Mouse (Mus musculus) cerebellum, adult (tissue): ENCODE measurements around the gene Ifna7.

Source experiments
- ATAC-seq: cut with Nextera tagmentation; 2 replicates; pipeline ENCODE4 v1.9.2; 2017; ENCODE audit warnings: mild to moderate bottlenecking, moderate library complexity, mixed read lengths; ENCODE audit not compliant: insufficient number of reproducible peaks, low FRiP score, low TSS enrichment

The Ifna7 gene

GRCm38 (mm10) chr4:88838828-88839227 lies 22.8 kb downstream of the Ifna7 start:
- ATAC-seq = no peak

GRCm38 (mm10) chr4:88840058-88840457 lies 24.0 kb downstream of the Ifna7 start:
- ATAC-seq = no peak

DNA sequence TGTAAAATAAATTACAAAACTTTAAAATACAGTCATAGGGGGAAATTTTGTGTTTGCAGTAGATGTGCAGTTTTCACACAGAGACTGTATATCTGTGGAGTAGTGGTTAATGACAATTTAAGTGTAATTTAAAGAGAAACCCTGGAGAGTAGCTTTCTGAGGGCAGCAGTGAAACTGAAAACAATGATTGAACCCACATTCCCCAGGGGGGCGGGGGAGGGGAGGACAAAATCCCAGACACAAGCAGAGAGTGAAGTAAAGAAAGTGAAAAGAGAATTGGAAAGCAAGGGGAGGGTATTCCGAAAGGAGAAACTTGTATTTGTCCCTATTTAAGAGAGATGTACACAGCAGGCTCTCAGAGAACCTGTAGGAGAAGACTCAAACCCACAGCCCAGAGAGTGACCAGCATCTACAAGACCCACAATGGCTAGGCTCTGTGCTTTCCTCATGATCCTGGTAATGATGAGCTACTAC lies 25.4 kb downstream of the Ifna7 start, which contains the start of gene Ifna4:
Ifna4 (plus strand) TSS at position 424 of the 474 bp plus-strand sequence.
- no peak for ATAC-seq

DNA sequence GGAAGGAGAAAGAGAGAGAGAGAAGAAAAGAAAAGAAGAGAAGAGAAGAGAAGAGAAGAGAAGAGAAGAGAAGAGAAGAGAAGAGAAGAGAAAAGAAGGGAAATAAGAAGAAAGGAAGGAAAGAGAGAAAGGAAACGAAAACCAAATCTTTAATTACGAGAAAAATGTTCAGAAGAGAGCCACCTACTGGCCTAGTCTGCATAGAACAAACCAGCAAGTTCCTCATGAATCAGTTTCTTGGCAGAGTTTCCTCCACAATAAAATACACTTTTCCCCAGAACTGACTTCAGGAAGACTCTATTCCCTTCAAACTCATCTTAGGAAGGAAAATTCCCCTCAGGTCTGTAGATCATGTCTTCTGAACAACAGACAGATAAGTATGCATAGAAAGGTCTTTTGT lies 29.3 kb downstream of the Ifna7 start:
- no peak for ATAC-seq

DNA sequence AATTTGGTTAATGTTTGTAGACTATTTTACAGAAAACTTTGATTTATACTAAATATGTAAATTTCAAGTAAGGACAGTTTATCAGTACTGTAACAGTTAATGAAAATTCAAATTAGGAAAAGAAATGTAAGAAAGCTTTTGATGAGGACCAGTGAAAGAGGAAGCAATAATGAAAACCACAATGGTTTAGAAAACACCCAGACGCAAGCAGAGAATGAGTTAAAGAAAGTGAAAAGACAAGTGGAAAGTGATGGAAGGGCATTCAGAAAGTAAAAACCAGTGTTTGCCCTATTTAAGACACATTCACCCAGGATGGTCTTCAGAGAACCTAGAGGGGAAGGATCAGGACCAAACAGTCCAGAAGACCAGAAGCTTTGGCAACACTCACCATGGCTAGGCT lies 33.7 kb downstream of the Ifna7 start, which contains the start of gene Ifna1:
Ifna1 (plus strand) TSS at position 390 of the 400 bp plus-strand sequence.
- ATAC-seq = no peak

GRCm38 (mm10) chr4:88851026-88851763 lies 35.2 kb downstream of the Ifna7 start:
- ATAC-seq = no peak

- ATAC-seq = no peak
Observed at GRCm38 (mm10) chr4:88859214-88859613, 43.2 kb downstream of the Ifna7 start.

- ATAC-seq = no peak
Observed at GRCm38 (mm10) chr4:88863309-88863708, 47.3 kb downstream of the Ifna7 start.

- ATAC-seq = no peak
Observed at GRCm38 (mm10) chr4:88864599-88864998, 48.6 kb downstream of the Ifna7 start.

DNA sequence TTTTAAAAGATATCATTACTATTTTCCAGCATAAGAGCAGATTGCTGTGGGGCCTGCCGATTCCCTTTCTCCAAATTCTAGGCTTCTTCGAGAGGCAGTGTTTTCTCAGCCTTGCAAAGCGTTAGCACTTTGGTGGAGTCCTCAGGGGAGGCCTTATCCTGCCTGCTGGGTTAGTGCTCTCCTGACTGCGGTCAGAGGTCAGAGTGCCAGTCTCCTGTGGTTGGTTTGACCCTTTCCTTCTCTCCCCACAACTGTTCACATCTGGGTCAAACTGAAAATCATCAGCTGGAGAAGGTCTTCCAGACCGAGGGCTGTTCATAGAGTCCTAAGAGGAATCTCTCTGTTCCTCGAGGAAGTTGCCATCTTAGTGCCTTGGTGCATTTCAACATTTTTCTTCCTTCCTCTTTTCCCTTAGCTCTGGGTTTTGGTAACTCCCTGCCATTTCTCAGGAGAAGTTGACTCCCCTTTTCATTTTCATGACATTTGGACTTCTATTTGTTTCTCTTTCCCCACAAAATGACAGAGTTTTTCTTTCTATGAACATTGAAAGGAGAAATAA lies 49.1 kb downstream of the Ifna7 start:
- ATAC-seq = no peak
